Mouse (Mus musculus) adrenal gland, adult (tissue): ENCODE results near the gene Gpr27.

ENCODE experiments used
- DNase-seq, 2 experiments: peaks; one replicate each; pipeline ENCODE4 v3.0.0; 2022 to 2023; ENCODE audit warnings: low spot score in 1 of 2; ENCODE audit not compliant: inconsistent age in 2 of 2

Gene Gpr27

DNA sequence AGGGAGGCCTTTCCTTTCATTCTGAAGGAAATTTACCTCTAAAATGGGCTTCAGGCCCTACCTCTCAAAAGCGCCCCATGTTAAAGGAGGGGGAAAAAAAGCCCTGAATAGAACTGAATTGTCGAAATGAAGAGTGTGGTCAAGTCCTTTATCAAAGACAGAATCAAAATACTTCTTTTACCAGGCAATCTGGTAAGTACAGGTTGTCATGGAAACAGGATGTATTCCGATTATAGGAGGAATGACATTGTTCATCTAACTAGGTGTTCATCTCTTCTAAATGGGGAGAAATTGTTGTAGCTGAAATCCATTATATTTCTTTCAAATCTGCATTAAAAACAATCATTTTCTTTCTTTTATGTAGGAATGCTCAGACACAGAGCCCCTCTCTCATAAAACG, 18.0 kb upstream of the Gpr27 start:
- no peak for DNase-seq

DNA sequence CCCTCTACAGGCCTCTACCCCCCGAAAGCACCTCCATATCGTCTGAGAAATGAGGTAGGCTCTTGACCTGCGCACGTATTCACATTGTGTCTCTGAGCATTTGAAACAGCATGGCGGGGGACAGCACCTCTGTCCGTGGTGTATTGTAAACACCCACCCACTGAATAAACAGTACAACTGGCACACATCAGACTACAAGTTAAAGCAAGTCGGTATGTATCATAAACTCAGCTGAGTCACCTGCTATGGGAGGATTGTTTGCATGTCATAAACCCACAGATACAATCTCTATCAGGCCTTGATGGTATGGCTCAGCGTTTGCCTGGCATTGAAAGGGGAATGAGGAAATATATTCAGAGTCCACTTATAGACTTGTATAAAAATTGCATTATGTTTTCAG, 15.2 kb upstream of the Gpr27 start:
- DNase-seq, result no peak

DNA sequence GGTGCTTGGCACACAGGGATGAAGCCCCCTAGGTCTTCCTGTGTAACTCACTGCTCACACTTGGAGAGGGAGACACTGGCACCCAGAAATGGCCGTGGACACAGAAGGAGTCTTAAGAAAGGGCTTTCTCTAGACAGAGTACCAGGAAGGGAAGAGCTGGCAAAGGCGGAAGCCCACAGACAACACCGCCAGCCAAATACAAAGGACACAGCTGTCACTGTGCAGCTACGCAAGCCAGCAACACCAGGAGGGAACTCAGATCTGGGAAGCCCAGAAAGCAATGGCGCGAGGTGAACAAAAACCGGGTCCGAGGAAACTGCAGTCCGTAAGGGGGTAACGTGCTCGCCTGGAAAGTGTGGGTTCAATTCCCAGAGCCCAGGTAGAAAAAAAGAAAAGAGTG, 14.4 kb upstream of the Gpr27 start:
- DNase-seq, result no peak

DNA sequence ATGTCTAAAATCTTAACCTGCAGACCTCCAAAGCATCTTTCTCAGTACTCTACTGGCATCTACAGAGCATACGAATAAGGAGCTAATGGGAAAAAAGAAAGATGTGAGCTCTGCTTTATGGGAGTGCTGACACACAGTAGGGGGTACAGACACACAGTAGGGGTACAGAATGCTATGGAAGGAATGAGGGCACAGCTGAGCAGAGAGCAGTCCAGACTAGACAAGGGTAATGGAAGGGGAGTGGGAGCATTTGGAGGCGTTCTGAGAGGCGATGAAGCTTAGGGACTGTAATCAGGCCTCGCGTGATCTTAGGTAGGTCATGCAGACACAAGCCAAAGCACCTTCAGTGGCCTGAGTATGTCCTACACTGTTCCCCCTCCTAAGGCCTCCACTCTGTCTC, 8.5 kb upstream of the Gpr27 start:
- DNase-seq, result no peak

DNA sequence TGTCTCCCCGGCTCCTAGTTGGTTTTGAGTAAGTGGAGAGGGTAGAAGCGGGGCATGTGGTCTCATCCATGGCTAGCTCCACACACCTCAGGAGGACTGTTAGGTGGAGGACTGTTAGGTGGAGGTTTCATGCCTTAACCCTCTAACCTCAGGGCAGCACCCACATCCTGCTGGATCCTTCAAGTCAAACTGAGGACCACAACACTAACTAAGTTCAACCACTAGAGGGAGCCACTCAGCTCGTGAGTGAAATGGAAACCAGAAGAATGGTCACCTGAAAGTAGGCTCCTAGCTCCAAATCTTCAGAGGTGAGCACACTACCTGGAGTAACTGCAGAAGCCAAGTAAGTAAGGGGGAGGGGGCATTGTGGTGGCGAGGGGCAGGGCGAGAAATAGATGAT, 7.6 kb upstream of the Gpr27 start:
- DNase-seq, result peak in 1 of 2 experiments; percentile 53

DNA sequence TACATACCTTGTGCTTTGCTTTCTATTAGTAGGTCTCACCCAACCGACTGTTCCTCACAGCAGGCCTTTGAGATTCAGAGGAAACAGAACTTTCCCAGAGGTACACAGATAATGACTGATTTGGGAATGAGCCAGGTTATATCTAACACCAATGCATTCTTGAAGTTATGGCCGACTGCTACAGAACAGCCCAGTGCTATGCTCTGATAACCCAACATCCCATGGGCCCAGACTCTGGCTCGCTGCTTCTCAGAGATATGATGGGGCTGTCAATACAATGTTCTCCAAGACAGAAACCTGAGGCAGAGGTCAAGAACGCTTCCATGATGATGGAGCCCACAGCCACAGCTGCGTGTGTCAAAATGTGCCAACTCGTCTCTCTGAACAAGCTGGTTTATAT, 4.0 kb upstream of the Gpr27 start:
- no peak for DNase-seq

DNA sequence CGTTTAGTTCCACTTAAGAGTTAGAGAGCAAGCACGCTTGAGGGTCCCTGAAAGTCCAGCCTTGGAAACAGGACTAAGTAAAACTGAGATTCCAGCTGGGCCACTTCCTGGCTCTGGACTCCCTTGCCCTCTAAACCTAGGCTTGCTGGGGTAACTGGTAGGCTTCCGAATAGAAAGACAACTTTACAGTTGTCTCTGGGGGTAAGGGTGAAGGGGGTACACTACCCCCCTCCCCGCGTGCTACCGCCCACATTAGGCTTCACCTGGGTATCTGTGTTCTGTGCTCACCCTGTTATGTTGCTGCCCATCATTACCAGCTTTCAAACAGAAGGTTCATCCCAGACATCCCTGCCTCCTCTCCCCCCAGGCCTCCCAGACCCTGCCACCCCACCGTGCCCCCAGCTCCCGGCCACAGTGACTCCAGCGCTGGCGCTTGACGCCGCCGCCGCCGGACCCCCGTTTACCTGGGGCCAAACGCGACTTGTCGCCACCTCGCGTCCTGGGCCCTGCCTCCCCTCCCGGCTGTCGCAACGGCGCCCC, 743 bp upstream of the Gpr27 start:
- DNase-seq, result peak in 1 of 2 experiments; percentile 29

DNA sequence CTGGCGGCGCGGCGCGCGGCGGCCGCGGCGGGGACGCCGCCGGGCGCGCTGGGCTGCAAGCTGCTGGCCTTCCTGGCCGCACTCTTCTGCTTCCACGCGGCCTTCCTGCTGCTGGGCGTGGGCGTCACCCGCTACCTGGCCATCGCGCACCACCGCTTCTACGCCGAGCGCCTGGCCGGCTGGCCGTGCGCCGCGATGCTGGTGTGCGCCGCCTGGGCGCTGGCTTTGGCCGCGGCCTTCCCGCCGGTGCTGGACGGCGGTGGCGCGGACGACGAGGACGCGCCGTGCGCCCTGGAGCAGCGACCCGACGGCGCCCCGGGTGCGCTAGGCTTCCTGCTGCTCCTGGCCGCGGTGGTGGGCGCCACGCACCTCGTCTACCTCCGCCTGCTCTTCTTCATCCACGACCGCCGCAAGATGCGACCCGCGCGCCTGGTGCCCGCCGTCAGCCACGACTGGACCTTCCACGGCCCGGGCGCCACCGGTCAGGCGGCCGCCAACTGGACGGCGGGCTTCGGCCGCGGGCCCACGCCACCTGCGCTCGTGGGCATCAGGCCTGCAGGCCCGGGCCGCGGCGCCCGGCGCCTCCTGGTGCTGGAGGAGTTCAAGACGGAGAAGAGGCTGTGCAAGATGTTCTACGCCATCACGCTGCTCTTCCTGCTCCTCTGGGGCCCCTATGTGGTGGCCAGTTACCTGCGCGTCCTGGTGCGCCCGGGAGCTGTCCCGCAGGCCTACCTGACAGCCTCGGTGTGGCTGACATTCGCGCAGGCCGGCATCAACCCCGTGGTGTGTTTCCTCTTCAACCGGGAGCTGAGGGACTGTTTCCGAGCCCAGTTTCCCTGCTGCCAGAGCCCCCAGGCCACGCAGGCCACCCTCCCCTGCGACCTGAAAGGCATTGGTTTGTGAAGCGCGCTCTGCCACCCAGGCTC, 700 bp downstream of the Gpr27 start:
- peak; percentile 23 to 35 for DNase-seq

DNA sequence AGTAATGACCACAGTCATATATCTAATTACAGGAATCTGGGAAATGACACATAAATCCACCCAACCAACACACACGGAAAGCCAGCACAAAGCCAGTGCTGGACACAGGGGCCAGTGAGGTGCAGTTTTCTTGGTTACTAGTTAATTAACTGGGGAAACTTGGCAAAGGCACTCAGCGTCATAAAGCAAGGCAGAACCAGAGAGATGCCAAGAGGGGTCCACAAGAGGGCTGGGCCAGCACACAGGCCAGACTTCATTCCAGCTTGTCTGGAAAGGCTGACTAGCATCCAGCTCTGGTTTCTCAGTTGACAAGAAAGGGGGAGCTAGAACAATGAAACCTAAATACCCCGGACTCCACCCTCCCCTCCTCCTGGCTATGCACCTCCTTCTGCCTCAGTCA, 8.0 kb downstream of the Gpr27 start:
- no peak for DNase-seq

DNA sequence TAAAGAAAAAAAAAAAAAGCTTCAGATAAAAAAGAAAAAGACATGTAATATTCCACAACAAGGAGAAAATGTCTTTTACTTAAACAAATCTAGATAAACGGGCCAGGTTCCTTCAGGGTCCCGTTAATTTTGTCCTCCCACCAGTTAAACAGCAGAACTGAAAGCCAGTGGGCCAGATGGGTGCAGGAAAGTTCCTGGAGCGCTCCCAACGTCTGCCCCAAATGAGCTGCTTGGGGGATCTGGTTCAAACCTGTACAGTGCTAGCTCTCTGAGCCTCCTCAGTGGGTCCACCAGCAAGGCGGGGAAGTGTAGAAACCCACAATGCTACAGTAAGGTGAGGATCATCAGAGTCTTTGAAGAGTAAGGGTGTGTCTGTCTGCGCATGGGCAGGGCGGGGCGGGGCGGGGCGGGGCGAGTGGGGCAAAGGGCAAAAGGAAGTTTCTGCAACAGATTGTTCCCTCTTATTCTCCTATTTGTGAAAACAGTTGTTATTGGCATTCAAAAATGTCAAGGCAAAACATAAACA, 19.2 kb downstream of the Gpr27 start:
- DNase-seq, result no peak

DNA sequence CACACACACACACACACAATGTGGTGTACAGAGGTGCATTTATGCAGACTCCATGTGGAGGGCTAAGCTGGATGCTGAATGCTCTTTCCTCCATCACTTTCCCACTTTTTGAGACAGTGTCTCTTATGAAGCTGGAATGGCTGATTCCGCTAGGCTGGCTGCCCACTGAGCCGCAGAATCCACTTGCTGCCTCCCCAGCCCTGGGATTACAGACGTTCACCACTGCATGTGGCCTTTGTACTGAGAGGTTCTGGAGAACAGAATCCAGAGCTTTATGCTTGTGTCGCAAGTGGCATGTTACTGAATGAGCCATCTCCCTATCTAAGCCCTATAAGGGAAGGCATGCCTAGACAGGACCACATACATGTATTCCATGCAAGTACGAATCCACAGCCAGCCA, 20.8 kb downstream of the Gpr27 start:
- DNase-seq, result no peak

DNA sequence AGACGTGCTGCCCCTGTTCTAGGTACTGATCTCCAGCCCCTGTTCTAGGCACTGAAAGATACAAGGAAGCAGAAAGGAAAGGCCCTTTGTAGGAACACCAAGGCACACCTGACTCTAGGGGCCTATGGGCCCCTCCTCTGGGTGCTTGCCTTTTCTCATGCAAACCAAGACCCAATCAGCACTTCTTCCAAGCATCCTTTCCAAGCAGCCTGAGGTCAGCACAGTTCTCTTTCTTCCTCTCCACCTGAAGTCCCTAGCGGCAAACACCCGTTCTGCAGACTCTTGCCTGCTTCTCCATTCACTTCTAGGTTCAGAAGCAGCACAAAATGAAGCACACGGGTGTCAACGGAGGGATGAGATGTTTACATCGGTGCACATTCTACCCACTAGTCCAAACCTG, 22.7 kb downstream of the Gpr27 start:
- no peak for DNase-seq

DNA sequence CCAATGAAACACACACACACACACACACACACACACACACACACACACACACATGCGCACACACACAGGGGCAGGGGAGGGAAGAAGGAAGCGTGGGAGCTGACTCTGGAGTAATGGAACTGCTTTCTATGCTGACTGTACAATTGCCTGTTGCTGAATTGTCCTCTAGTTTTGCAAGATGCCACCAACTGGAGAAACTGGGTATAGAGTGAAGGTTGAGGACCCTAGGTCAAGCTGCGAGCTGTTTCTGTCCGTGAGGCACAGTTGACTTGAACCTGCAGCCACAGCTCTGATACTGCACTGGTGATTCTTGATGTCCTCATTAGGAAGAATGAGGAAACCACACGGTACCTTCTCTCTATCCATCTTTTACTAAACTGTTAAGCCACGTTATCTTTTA, 23.4 kb downstream of the Gpr27 start:
- no peak for DNase-seq

DNA sequence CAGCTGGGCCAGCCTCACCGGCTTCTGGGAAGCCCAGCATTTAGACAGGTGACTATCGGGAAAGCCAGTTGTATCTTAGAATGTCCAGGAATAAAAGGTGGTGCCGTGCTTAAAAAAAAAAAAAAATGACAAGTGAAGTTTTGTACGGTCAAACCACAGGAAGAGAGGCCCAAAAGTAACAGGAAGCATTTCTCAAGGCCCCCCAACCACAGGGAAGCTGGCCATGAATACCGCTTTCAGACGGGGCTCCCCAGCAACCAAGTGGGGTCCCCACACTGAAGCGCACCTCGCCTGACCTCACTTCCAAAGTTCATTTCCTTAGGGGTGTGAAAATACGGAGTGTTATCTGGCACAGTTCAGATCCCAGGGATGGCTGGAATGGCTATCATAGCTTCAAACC, 28.6 kb downstream of the Gpr27 start:
- DNase-seq, result no peak

DNA sequence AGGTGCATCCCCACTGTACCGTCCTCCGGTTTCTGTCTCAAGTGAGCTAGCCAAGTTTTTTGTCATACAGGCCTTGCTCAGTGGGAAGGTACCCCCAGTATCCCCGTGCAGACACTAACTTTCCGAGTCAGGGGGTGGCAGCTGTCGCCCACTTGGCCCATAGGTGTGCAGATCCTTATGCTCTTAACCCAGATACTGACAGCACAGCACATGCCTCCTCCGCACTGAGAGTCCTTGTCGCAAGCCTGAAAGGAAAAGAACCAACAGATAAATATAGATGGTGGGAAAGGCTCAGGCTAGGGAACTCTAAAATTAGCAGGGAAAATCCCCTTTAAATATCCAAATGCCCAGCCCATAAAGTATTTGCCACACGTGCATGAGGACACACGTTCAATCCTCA, 29.9 kb downstream of the Gpr27 start:
- DNase-seq, result no peak

DNA sequence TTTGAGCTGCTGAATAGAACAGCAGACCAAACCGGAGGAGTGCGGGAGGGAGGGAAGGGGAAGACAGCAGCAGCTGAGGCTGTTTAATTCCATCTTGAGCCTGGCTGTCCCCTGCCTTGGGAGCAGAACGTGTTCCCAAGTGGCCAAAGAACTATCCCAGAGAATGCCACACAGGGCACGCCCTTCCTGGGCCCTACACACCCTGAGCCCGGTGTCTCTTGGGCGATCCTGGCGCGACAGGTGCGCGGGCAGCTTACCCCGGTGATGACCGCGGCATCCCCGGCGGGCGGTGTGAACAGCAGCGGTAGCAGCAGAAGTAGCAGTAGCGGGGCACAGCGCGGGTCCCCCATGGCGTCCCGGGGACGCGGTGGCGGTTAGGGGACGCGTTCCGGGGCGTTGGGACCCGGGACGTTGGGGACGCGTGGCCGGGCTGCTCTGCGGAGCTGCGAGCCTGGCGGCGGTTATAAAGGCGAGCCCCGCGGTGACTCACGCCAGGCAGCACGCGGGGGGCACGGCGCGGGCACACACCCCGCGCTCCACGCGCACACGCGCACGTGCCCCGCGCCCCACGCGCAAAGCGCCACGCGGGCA, 33.6 kb downstream of the Gpr27 start, which contains the start of gene Prok2:
TSS of gene Prok2 (minus strand) at position 422 of the 591 bp plus-strand sequence.
- DNase-seq, result peak; percentile 7 to 48

DNA sequence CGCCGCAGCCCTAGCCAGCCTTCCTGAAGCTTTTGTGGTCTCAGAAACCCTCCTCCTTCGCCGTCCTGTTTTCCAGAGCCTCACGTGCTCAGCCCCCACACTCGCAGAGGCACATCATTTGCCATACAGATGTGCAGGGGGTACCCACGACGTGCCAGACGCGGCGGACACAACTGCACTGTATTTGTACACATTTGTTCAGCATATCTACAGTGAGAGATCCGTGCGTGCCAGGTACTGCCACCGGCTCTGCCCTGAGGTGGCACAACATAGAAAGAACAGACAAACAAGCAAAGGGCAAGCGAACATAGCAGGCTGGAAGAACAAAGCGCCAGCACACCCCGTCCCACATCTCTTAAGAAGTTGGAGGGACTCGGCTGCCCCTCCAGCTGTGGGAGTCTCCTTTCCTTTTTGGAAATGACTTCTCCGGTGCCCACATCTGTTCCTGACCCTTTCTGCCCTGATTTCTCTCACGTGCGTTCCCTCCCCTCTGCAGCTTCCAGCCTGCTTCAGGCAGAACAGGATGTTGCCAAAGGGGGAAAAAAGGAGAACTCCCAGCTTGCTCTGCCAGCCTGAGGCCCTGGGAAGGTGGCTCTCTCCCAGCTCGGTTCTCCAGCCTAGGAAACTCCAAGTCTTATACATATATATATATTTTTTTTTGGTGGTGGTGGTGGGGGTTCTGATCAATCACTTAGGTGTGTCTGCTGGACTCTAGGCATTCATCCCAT, 34.3 kb downstream of the Gpr27 start:
- peak in 1 of 2 experiments; percentile 29 for DNase-seq

DNA sequence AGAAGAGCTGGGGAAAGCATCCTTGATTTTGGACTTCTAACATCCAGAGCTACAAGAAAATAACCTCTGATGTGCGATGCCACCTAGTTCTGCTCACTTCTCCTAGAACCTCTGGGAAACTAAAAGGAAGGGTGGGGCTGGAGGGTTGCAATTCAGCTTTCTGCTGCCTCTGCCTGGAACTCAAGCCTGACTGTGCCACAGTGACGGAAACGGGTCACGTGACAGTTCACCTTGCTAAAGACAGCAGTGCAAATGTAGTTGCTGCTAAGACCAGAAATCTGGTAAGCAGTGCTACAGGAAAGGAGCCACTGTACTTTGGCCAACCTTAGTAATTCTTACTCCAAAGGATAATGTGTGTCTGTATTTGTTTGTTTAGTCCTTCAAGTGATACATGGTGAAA, 37.4 kb downstream of the Gpr27 start:
- DNase-seq, result no peak

DNA sequence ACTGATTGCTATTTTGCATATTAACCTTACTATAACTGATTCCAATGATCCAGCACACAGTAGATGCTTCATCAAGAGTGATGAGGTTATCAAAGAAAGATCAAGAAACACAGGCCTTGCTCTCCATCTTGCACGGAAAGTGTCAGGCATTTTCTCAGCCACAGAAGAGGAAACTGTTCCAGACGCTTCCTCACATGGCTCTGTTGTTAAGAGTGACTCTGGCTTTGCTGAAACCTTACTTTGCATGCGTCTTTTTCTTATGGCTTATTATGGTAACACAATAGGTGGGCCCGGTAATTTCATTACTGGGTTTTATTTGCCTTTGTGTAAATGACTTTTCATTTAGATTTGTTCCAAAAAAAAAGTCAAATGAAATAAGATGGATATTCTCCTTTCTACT, 39.4 kb downstream of the Gpr27 start:
- DNase-seq, result no peak

DNA sequence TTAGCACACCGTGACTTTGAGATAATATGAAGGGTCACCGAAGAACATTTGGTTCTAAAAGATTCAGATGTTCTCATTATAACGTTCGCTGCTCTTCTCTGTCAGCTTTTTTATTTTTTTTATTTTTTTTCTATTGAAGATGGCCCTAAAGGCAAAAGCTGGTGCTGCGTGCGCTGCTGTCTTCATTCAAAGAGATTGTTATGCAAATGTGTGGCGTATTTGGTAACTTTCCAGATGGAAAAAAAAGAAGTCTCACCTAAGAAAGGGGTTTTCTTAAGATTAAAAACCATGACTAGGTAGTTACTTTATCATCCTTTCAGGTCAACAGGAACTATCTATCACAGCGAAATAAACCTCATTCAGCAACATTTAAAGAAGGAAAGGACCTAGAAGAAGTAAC, 40.2 kb downstream of the Gpr27 start:
- no peak for DNase-seq

DNA sequence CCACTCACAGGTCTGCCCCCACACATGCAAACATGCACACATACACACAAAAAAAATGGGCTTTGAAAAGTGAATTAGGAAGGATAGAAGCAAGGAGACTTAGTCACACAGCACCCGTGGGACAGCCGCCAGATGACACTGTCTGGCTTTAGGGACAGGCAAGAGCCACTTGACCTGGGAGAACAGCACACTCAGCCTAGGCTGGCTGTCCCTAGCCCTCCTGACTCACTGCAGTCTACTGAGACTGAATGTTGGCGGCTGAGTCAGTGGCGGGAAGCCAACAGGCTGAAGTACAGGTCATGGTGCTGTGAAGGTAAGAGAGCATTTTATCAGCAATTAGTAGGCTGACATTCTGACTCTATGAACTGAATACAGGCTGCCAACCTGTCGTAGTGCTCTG, 42.2 kb downstream of the Gpr27 start:
- DNase-seq, result peak; percentile 75 to 82
